Mouse (Mus musculus): Measurements from ENCODE around the gene Hepacam.

The Hepacam gene

GRCm38 (mm10) chr9:37384284-37385182 lies 17.4 kb downstream of the Hepacam start:
- DNase-seq (ENCODE audit: low read depth): peak; percentile 7

DNA sequence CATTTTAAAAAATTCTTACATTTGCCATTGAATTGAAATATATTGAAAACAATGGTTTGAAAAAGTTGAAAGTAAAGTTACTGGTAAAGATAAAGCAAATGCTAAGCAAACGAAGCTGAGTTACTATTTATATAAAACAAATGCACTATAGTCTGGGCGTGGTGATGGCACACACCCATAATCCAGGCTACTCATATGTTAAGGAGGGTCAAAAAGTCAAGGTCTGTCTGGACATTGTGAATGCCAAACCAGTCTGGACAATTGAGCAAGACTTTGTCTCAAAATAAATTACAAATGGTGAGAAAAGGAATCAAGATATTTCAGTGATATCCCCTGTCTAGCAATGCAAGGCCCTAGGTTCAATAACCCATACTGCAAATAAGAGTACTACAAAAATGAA lies 23.7 kb downstream of the Hepacam start:
- no peak for DNase-seq (ENCODE audit: low read depth)

DNA sequence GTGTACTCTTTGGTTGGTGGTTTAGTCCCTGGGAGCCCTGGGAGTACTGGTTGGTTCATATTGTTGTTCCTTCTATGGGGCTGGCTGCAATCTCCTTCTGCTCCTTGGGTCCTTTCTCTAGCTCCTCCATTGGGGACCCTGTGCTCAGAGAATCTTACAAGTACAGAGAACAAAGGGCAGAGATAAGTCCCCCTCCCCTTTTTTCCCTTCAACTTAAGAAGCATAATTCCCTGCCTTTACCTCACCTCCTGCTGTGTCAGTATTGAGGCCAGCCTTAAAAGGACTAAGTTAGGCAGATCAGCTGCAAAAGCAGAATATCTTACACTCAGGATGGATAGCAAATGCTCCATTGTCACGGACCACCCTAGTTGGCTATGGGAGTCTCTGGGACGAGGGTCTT lies 24.9 kb downstream of the Hepacam start:
- DNase-seq (ENCODE audit: low read depth): no peak

GRCm38 (mm10) chr9:37393482-37394131 lies 26.5 kb downstream of the Hepacam start:
- no peak for DNase-seq (ENCODE audit: low read depth)

DNA sequence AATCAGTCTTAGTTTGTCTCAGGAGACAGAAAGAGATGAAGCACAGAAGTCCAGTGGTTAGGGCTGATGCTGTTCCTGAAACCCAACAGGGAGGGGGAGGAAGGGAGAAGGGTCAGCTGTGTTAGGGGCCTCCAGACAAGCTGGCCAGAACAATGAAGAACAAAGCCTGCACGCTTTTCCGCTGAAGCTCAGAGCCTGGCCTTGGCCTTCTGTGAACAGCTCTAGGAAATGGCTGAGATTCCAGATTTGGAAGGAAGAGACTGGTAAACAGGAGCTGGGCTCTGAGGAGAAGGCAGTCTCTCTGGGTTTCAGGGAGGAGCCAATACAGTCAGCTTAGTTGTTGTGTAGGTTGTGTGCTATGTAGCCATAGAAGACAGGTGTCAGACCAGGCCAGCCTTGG lies 33.4 kb downstream of the Hepacam start:
- no peak for DNase-seq (ENCODE audit: low read depth)

GRCm38 (mm10) chr9:37401802-37402201 lies 34.7 kb downstream of the Hepacam start, which contains the start of gene Robo4:
TSS of gene Robo4 (plus strand) at chr9:37401897.
- no peak for DNase-seq (ENCODE audit: low read depth)

DNA sequence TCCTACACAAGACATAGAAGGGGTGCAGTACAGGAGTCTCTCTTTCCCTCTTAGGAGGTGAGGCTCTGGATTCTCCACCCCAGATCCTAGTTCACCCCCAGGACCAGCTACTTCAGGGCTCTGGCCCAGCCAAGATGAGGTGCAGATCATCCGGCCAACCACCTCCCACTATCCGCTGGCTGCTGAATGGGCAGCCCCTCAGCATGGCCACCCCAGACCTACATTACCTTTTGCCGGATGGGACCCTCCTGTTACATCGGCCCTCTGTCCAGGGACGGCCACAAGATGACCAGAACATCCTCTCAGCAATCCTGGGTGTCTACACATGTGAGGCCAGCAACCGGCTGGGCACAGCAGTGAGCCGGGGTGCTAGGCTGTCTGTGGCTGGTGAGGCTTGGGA lies 35.4 kb downstream of the Hepacam start:
- no peak for DNase-seq (ENCODE audit: low read depth)

DNA sequence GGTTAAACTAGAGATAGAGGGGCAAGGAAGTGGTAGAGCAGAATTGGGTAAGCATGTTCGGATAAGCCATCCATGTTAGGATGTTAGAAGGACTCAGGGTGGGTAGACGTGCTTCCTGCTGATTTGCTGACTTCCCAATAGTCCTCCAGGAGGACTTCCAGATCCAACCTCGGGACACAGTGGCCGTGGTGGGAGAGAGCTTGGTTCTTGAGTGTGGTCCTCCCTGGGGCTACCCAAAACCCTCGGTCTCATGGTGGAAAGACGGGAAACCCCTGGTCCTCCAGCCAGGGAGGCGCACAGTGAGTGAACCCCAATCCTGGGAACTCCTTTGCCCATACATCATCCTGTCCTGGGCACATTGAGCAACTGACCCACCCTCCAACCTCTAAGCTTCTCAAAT lies 35.9 kb downstream of the Hepacam start:
- DNase-seq (ENCODE audit: low read depth): no peak

GRCm38 (mm10) chr9:37406372-37406771 lies 39.2 kb downstream of the Hepacam start:
- peak; percentile 54 for DNase-seq (ENCODE audit: low read depth)

DNA sequence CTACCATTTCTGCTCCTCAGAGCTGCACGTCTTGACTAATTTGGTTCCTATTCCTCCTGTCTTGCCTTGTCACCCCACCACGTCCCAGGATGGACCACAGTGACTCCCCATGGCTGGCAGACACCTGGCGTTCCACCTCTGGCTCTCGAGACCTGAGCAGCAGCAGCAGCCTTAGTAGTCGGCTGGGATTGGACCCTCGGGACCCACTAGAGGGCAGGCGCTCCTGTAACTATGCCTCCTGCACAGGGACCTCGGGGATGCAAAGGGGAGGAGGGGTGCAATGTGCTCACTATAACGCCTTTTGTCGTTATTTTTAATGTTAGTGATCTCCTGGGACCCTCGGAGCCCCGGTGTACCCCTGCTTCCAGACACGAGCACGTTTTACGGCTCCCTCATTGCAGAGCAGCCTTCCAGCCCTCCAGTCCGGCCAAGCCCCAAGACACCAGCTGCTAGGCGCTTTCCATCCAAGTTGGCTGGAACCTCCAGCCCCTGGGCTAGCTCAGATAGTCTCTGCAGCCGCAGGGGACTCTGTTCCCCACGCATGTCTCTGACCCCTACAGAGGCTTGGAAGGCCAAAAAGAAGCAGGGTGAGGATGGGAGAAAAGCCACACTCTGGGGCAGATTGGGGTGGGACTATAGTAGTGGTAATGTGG lies 40.8 kb downstream of the Hepacam start:
- DNase-seq (ENCODE audit: low read depth): no peak

GRCm38 (mm10) chr9:37409698-37410445 lies 42.7 kb downstream of the Hepacam start:
- DNase-seq (ENCODE audit: low read depth): no peak

GRCm38 (mm10) chr9:37412989-37413388 lies 45.8 kb downstream of the Hepacam start:
- no peak for DNase-seq (ENCODE audit: low read depth)

- DNase-seq (ENCODE audit: low read depth): no peak
Observed at GRCm38 (mm10) chr9:37414666-37415065, 47.5 kb downstream of the Hepacam start.

GRCm38 (mm10) chr9:37418791-37419190 lies 51.6 kb downstream of the Hepacam start:
- no peak for DNase-seq (ENCODE audit: low read depth)

DNA sequence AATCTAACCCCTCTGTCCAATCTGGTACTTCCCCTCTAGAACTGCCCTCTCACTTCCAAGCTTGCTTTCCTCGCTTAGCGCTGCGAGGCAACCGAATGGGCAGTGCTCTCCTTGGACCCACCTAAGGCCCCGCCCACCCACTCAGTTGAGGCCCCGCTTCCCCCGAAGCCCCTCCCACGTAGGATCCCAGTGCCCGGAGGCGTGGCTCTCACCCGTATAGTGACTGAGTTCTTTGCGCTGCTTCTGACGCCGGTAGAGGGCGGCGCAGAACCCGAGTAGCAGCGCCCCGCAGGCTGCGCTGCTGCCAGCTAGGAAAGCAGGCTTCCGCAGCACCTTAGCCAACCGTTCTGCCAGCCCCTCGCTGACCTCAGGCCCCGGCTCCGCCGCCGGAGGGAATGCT lies 53.5 kb downstream of the Hepacam start:
- DNase-seq (ENCODE audit: low read depth): peak; percentile 78

- peak; percentile 35 for DNase-seq (ENCODE audit: low read depth)
Observed at GRCm38 (mm10) chr9:37421239-37421638, 54.1 kb downstream of the Hepacam start.

GRCm38 (mm10) chr9:37429326-37429725 lies 62.2 kb downstream of the Hepacam start:
- no peak for DNase-seq (ENCODE audit: low read depth)

- DNase-seq (ENCODE audit: low read depth): peak; percentile 84
Observed at GRCm38 (mm10) chr9:37430582-37430981, 63.4 kb downstream of the Hepacam start.

GRCm38 (mm10) chr9:37432026-37432666 lies 65.0 kb downstream of the Hepacam start:
- no peak for DNase-seq (ENCODE audit: low read depth)

- no peak for DNase-seq (ENCODE audit: low read depth)
Observed at GRCm38 (mm10) chr9:37432720-37433421, 65.7 kb downstream of the Hepacam start, which contains the start of gene Robo3. TSS of gene Robo3 (minus strand) at chr9:37433246.

Measured in induced T-regulatory cell, adult 2 months (primary cell).